Comparison of ENCODE assay signal across 19 mouse cellular contexts in genomic region chr13:94513898-94514297, GRCm38 (mm10).
DNase-seq lines count a peak whose midpoint lies in the region; ATAC-seq lines count a peak whose summit lies in the region.
"Had no signal": no experiment of that assay in that cellular context is flagged by ENCODE, and none has a peak within 500 bp of the region (broad histone marks: within the 10 kb centered on the region; RNA-seq: fewer than 3 reads in every experiment).

No protein-coding gene starts in this region.

- no peak for DNase-seq in heart, adult 8-10 months (ENCODE audit: low spot score)
- DNase-seq in liver, result peak; percentile 51
- no peak for DNase-seq in layer of hippocampus, postnatal 25 days (ENCODE audit: extremely low spot score in 1 of 2, low spot score in 1 of 2)
- no peak for DNase-seq in midbrain, embryonic 14.5 days
- DNase-seq: adrenal gland, postnatal 14 days; B cell, adult 2 months; cerebellum, adult 8-10 months; cerebellum, postnatal 36 days; gastrocnemius, postnatal 36 days; kidney, adult 11 months had no signal

- H3K27ac ChIP-seq in heart, embryonic 14.5 days (replicated peaks in 1 of 2; ENCODE audit: control insufficient read depth in 1 of 2, insufficient read depth in 1 of 2, low read depth in 2 of 2, low read length in 2 of 2), result peak overlapping the region; percentile 29 to 36; a peak in 3 of 4 replicates
- peak overlapping the region; percentile 59; the same call in 1 of the 2 replicates for H3K27ac ChIP-seq in liver, embryonic 15.5 days (replicated peaks)
- no peak overlapping the region for H3K27ac ChIP-seq in intestine, embryonic 15.5 days
- no peak overlapping the region for H3K27ac ChIP-seq in midbrain, embryonic 14.5 days (replicated peaks; ENCODE audit: low read depth, low read length)
- H3K27ac ChIP-seq: forebrain, embryonic 13.5 days; kidney, embryonic 15.5 days; limb, embryonic 10.5 days; midbrain, embryonic 12.5 days had no signal

- 0 out of 2 replicates have a peak overlapping the region, but pooled peaks have one; percentile 1 for H3K4me2 ChIP-seq in heart, embryonic 14.5 days (ENCODE audit: low read length)
- 0 out of 2 replicates have a peak overlapping the region, but pooled peaks have one; percentile 3 for H3K4me2 ChIP-seq in liver, embryonic 15.5 days
- no peak overlapping the region for H3K4me2 ChIP-seq in intestine, embryonic 15.5 days (replicated peaks)
- H3K4me2 ChIP-seq in midbrain, embryonic 14.5 days (ENCODE audit: low read length), result no peak overlapping the region
- H3K4me2 ChIP-seq: forebrain, embryonic 13.5 days; kidney, embryonic 15.5 days; midbrain, embryonic 12.5 days had no signal

- no peaks in the 10 kb centered on the region for H3K9me3 ChIP-seq in heart, embryonic 14.5 days (ENCODE audit: control insufficient read depth, low read length)
- H3K9me3 ChIP-seq in liver, embryonic 15.5 days (replicated peaks), result no peaks in the 10 kb centered on the region
- no peaks in the 10 kb centered on the region for H3K9me3 ChIP-seq in intestine, embryonic 15.5 days
- H3K9me3 ChIP-seq in midbrain, embryonic 14.5 days (ENCODE audit: control insufficient read depth, low read length), result no peaks in the 10 kb centered on the region
- H3K9me3 ChIP-seq: forebrain, embryonic 13.5 days; kidney, embryonic 15.5 days; limb, embryonic 10.5 days; midbrain, embryonic 12.5 days had no signal

- H3K9ac ChIP-seq in heart, embryonic 14.5 days (ENCODE audit: low read length), result no peak overlapping the region
- no peak overlapping the region for H3K9ac ChIP-seq in liver, embryonic 15.5 days
- no peak overlapping the region for H3K9ac ChIP-seq in intestine, embryonic 15.5 days
- H3K9ac ChIP-seq in midbrain, embryonic 14.5 days (replicated peaks; ENCODE audit: low read length), result no peak overlapping the region
- H3K9ac ChIP-seq: forebrain, embryonic 13.5 days; kidney, embryonic 15.5 days; midbrain, embryonic 12.5 days had no signal

- no peaks in the 10 kb centered on the region for H3K27me3 ChIP-seq in heart, embryonic 14.5 days (ENCODE audit: control insufficient read depth, insufficient read depth, low read length)
- no peaks in the 10 kb centered on the region for H3K27me3 ChIP-seq in liver, embryonic 15.5 days
- no peaks in the 10 kb centered on the region for H3K27me3 ChIP-seq in intestine, embryonic 15.5 days (replicated peaks)
- H3K27me3 ChIP-seq in midbrain, embryonic 14.5 days (ENCODE audit: control insufficient read depth, insufficient read depth, low read length), result no peaks in the 10 kb centered on the region
- H3K27me3 ChIP-seq: CH12.LX; forebrain, embryonic 13.5 days; kidney, embryonic 15.5 days; midbrain, embryonic 12.5 days had no signal

- WGBS in heart, embryonic 14.5 days, result 12% methylated on average over 9 of the region's 9 CpGs
- 14% methylated on average over 9 of the region's 9 CpGs for WGBS in liver, embryonic 15.5 days (ENCODE audit: insufficient replicate concordance)
- WGBS in intestine, embryonic 15.5 days, result 68% methylated on average over 9 of the region's 9 CpGs
- WGBS in midbrain, embryonic 14.5 days, result 92% methylated on average over 9 of the region's 9 CpGs

- 0 out of 2 replicates have a peak, but pooled peaks have one; percentile 35 for ATAC-seq in heart, embryonic 14.5 days (ENCODE audit: insufficient number of reproducible peaks, insufficient read depth, low FRiP score, low read depth)
- peak; percentile 70 for ATAC-seq in liver, embryonic 15.5 days (ENCODE audit: insufficient read depth)
- ATAC-seq in intestine, embryonic 15.5 days, result no peak
- ATAC-seq in midbrain, embryonic 14.5 days (ENCODE audit: low FRiP score, low TSS enrichment), result no peak
- ATAC-seq: forebrain, embryonic 13.5 days; lung, postnatal 0 days had no signal

- H3K4me3 ChIP-seq in heart, embryonic 14.5 days (ENCODE audit: control insufficient read depth in 1 of 2, insufficient read depth in 1 of 2, low read depth in 1 of 2, low read length in 2 of 2), result no peak overlapping the region
- H3K4me3 ChIP-seq in liver, embryonic 15.5 days (replicated peaks), result no peak overlapping the region
- H3K4me3 ChIP-seq in intestine, embryonic 15.5 days (replicated peaks), result no peak overlapping the region
- no peak overlapping the region for H3K4me3 ChIP-seq in midbrain, embryonic 14.5 days (replicated peaks; ENCODE audit: low read depth, low read length)
- H3K4me3 ChIP-seq: forebrain, embryonic 13.5 days; kidney, embryonic 15.5 days; limb, embryonic 10.5 days; midbrain, embryonic 12.5 days had no signal

- H3K36me3 ChIP-seq in heart, embryonic 14.5 days (ENCODE audit: control insufficient read depth, insufficient read depth, low read length), result 0 out of 2 replicates have a peak, but pooled peaks cover 5% of the 10 kb centered on the region
- no peaks in the 10 kb centered on the region for H3K36me3 ChIP-seq in liver, embryonic 15.5 days (replicated peaks)
- 0 out of 2 replicates have a peak, but pooled peaks cover 3% of the 10 kb centered on the region for H3K36me3 ChIP-seq in intestine, embryonic 15.5 days
- H3K36me3 ChIP-seq in midbrain, embryonic 14.5 days (ENCODE audit: control insufficient read depth, insufficient read depth, low read length), result no peaks in the 10 kb centered on the region
- H3K36me3 ChIP-seq: midbrain, embryonic 12.5 days had no signal

- peaks cover 15 to 23% of the 10 kb centered on the region in 2 experiments for H3K4me1 ChIP-seq in heart, embryonic 14.5 days (ENCODE audit: control insufficient read depth in 2 of 2, insufficient read depth in 2 of 2, low read length in 2 of 2)
- H3K4me1 ChIP-seq in liver, embryonic 15.5 days (replicated peaks), result peaks cover 31% of the 10 kb centered on the region
- H3K4me1 ChIP-seq in intestine, embryonic 15.5 days (replicated peaks), result no peaks in the 10 kb centered on the region
- no peaks in the 10 kb centered on the region for H3K4me1 ChIP-seq in midbrain, embryonic 14.5 days (ENCODE audit: control insufficient read depth, insufficient read depth, low read length)
- H3K4me1 ChIP-seq: kidney, embryonic 15.5 days had no signal

Comparison
In these comparisons a context has a peak if more than half of its experiments do, and no peak if none do; other contexts are left out.
1. ATAC-seq: peak in heart, embryonic 14.5 days (single experiment) and liver, embryonic 15.5 days (single experiment); none in intestine, embryonic 15.5 days (single experiment) and midbrain, embryonic 14.5 days (single experiment).
2. H3K27ac ChIP-seq: peak in heart, embryonic 14.5 days (2 of 2) and liver, embryonic 15.5 days (single experiment); none in intestine, embryonic 15.5 days (single experiment) and midbrain, embryonic 14.5 days (single experiment).
3. H3K4me2 ChIP-seq: peak in heart, embryonic 14.5 days (single experiment) and liver, embryonic 15.5 days (single experiment); none in intestine, embryonic 15.5 days (single experiment) and midbrain, embryonic 14.5 days (single experiment).